In genomic region chr11:106762139-106762799, GRCm38 (mm10) we compare ENCODE assay signal across 8 mouse cellular contexts. TPM values are rescaled to one million over a fixed set of nuclear protein-coding genes. Genes with fewer than 3 reads are reported as not detected.
A peak's percentile ranks its signal among the peaks of the same experiment; 100 is the strongest.
DNase-seq lines count a peak whose midpoint lies in the region; ATAC-seq and TF ChIP-seq lines count a peak whose summit lies in the region.

No protein-coding gene starts in this region.

- H3K9ac ChIP-seq in embryonic facial prominence, embryonic 13.5 days = peak overlapping the region; percentile 32; the same call in 1 of the 2 replicates
- H3K9ac ChIP-seq in intestine, embryonic 16.5 days (ENCODE audit: low read depth, low read length) = no peak overlapping the region

- H3K9me3 ChIP-seq in embryonic facial prominence, embryonic 13.5 days = no peaks in the 10 kb centered on the region
- H3K9me3 ChIP-seq in intestine, embryonic 16.5 days (ENCODE audit: control insufficient read depth, low read length) = no peaks in the 10 kb centered on the region

- TF ChIP-seq CTCF in thymus, adult 2 months (IDR thresholded peaks at IDR 0.05; ENCODE audit: borderline replicate concordance, control insufficient read depth, extremely low read depth, insufficient read depth, low read length, poor library complexity) = no peak

- TF ChIP-seq POLR2A in thymus, adult 2 months (IDR thresholded peaks at IDR 0.05; ENCODE audit: control insufficient read depth, extremely low read depth, insufficient read depth, low read length, poor library complexity) = no peak

- DNase-seq in layer of hippocampus, adult 9-11 months = peak; percentile 65
- DNase-seq in layer of hippocampus, adult 18-20 months (ENCODE audit: low spot score in 2 of 2) = no peak
- peak; percentile 53 for DNase-seq in thymus, adult 2 months
- no peak for DNase-seq in layer of hippocampus, adult 9-10 months (ENCODE audit: low spot score)

- 0 out of 2 replicates have a peak, but pooled peaks have one; percentile 26 for ATAC-seq in embryonic facial prominence, embryonic 13.5 days (ENCODE audit: insufficient number of reproducible peaks, insufficient read depth, low FRiP score, low TSS enrichment, low read depth)
- peak; percentile 77 for ATAC-seq in intestine, embryonic 16.5 days
- ATAC-seq in erythroid progenitor cell, adult 5-6 weeks (replicated peaks; ENCODE audit: low FRiP score, poor library complexity, severe bottlenecking) = no peak

- H3K27me3 ChIP-seq in embryonic facial prominence, embryonic 13.5 days = no peaks in the 10 kb centered on the region
- no peaks in the 10 kb centered on the region for H3K27me3 ChIP-seq in intestine, embryonic 16.5 days (replicated peaks; ENCODE audit: control insufficient read depth, insufficient read depth, low read length)
- H3K27me3 ChIP-seq in thymus, adult 2 months (ENCODE audit: control insufficient read depth, insufficient read depth, low read length) = no peaks in the 10 kb centered on the region

- peaks cover 23% of the 10 kb centered on the region for H3K36me3 ChIP-seq in embryonic facial prominence, embryonic 13.5 days
- H3K36me3 ChIP-seq in intestine, embryonic 16.5 days (ENCODE audit: control insufficient read depth, insufficient read depth, low read length) = no peaks in the 10 kb centered on the region; the same call in 1 of the 2 replicates
- peaks cover 32% of the 10 kb centered on the region for H3K36me3 ChIP-seq in macrophage (ENCODE audit: inconsistent target)
- peaks cover 13% of the 10 kb centered on the region for H3K36me3 ChIP-seq in thymus, adult 2 months (ENCODE audit: control insufficient read depth, insufficient read depth, low read length)

- peaks cover 28% of the 10 kb centered on the region; the same call in 1 of the 2 replicates for H3K79me2 ChIP-seq in macrophage (ENCODE audit: inconsistent target)

- WGBS in embryonic facial prominence, embryonic 13.5 days = 18% methylated on average over 5 of the region's 5 CpGs
- WGBS in intestine, embryonic 16.5 days = 20% methylated on average over 5 of the region's 5 CpGs
- 7% methylated on average over 5 of the region's 5 CpGs for WGBS in macrophage (ENCODE audit: missing documents)
- WGBS in thymus, adult 2 months = 4% methylated on average over 5 of the region's 5 CpGs

- no peak overlapping the region for H3K4me3 ChIP-seq in embryonic facial prominence, embryonic 13.5 days
- H3K4me3 ChIP-seq in intestine, embryonic 16.5 days (ENCODE audit: low read length) = no peak overlapping the region
- no peak overlapping the region for H3K4me3 ChIP-seq in macrophage (ENCODE audit: inconsistent target)
- no peak overlapping the region for H3K4me3 ChIP-seq in thymus, adult 2 months (ENCODE audit: control insufficient read depth, insufficient read depth, low read length)

- H3K4me1 ChIP-seq in embryonic facial prominence, embryonic 13.5 days = peaks cover 20% of the 10 kb centered on the region
- H3K4me1 ChIP-seq in intestine, embryonic 16.5 days (ENCODE audit: control insufficient read depth, insufficient read depth, low read length) = peaks cover 11% of the 10 kb centered on the region
- H3K4me1 ChIP-seq in thymus, adult 2 months (replicated peaks; ENCODE audit: control insufficient read depth, insufficient read depth, low read length) = peaks cover 29% of the 10 kb centered on the region

- H3K4me2 ChIP-seq in embryonic facial prominence, embryonic 13.5 days = no peak overlapping the region; the same call in 1 of the 2 replicates
- H3K4me2 ChIP-seq in intestine, embryonic 16.5 days (ENCODE audit: low read depth, low read length) = no peak overlapping the region

- peak overlapping the region; percentile 77 for H3K27ac ChIP-seq in embryonic facial prominence, embryonic 13.5 days
- peak overlapping the region; percentile 53 for H3K27ac ChIP-seq in intestine, embryonic 16.5 days (ENCODE audit: low read length)
- peak overlapping the region; percentile 73 for H3K27ac ChIP-seq in macrophage
- H3K27ac ChIP-seq in thymus, adult 2 months (ENCODE audit: control insufficient read depth, insufficient read depth, low read length) = peak overlapping the region; percentile 41

RNA-seq across cellular contexts. Expression of gene Milr1, which starts 11.2 kb away (rescaled TPM):
- total RNA-seq in layer of hippocampus, adult 18-20 months (2021) = under 1 TPM in 1 of 2 experiments, not detected in 1; 0.20 TPM
- polyA plus RNA-seq in embryonic facial prominence, embryonic 13.5 days (2015; fragmentation: Nextera tagmentation; extraction: Ambion mirVana) = 1.9 and 2.3 TPM in 2 replicates
- 1.6 and 1.7 TPM in 2 replicates for polyA plus RNA-seq in intestine, embryonic 16.5 days (2015; fragmentation: Nextera tagmentation; extraction: Ambion mirVana)
- total RNA-seq in macrophage (2018; cell fraction: chromatin; rRNA removed) = 10 to 100 TPM; 11.4 to 83.2 (median 42.8) TPM
- 100 to 1,000 TPM in 13 of 26 experiments, 10 to 100 TPM in 13; 62.8 to 212 (median 131) TPM for total RNA-seq in macrophage (2018; cell fraction: cytosol; rRNA removed)
- 100 to 1,000 TPM in 2 of 26 experiments, 10 to 100 TPM in 24; 26.9 to 124 (median 69.1) TPM for total RNA-seq in macrophage (2018; cell fraction: nucleus; rRNA removed)
- 97.9 to 163 TPM (median 103 TPM) in 3 replicates for polyA plus RNA-seq in macrophage (2018)
- polyA plus RNA-seq in thymus, adult 2 months (2012; rRNA removed) = 2.8 and 3.6 TPM in 2 replicates
- 7.9 and 10.5 TPM in 2 replicates for total RNA-seq in erythroid progenitor cell, adult 5-6 weeks (2015; ENCODE audit: low replicate concordance)
- total RNA-seq in erythroid progenitor cell, adult 5-6 weeks (2017; ENCODE audit: low replicate concordance) = 9.1 and 13.4 TPM in 2 replicates

RNA-seq across cellular contexts. Expression of gene Pecam1, which starts 11.8 kb away (rescaled TPM):
- 10 to 100 TPM; 14.3 to 15.8 TPM for total RNA-seq in layer of hippocampus, adult 18-20 months (2021)
- 29.0 and 33.7 TPM in 2 replicates for polyA plus RNA-seq in embryonic facial prominence, embryonic 13.5 days (2015; fragmentation: Nextera tagmentation; extraction: Ambion mirVana)
- 48.2 and 48.6 TPM in 2 replicates for polyA plus RNA-seq in intestine, embryonic 16.5 days (2015; fragmentation: Nextera tagmentation; extraction: Ambion mirVana)
- 1 to 10 TPM in 25 of 26 experiments, under 1 TPM in 1; 0.84 to 9.0 (median 2.4) TPM for total RNA-seq in macrophage (2018; cell fraction: chromatin; rRNA removed)
- 1 to 10 TPM in 13 of 26 experiments, under 1 TPM in 13; 0.47 to 4.9 (median 1.2) TPM for total RNA-seq in macrophage (2018; cell fraction: cytosol; rRNA removed)
- total RNA-seq in macrophage (2018; cell fraction: nucleus; rRNA removed) = 1 to 10 TPM; 1.2 to 7.4 (median 3.1) TPM
- polyA plus RNA-seq in macrophage (2018) = 0.71 to 1.5 TPM (median 0.98 TPM) in 3 replicates
- polyA plus RNA-seq in thymus, adult 2 months (2012; rRNA removed) = 56.6 and 57.9 TPM in 2 replicates
- total RNA-seq in erythroid progenitor cell, adult 5-6 weeks (2015; ENCODE audit: low replicate concordance) = 7.1 and 16.6 TPM in 2 replicates
- 5.5 and 7.2 TPM in 2 replicates for total RNA-seq in erythroid progenitor cell, adult 5-6 weeks (2017; ENCODE audit: low replicate concordance)

RNA-seq across cellular contexts. Expression of gene Polg2, which starts 17.1 kb away (rescaled TPM):
- 1 to 10 TPM; 4.0 to 4.9 TPM for total RNA-seq in layer of hippocampus, adult 18-20 months (2021)
- polyA plus RNA-seq in embryonic facial prominence, embryonic 13.5 days (2015; fragmentation: Nextera tagmentation; extraction: Ambion mirVana) = 14.1 and 14.7 TPM in 2 replicates
- 12.6 and 13.7 TPM in 2 replicates for polyA plus RNA-seq in intestine, embryonic 16.5 days (2015; fragmentation: Nextera tagmentation; extraction: Ambion mirVana)
- 10 to 100 TPM in 16 of 26 experiments, 1 to 10 TPM in 10; 1.9 to 90.8 (median 16.4) TPM for total RNA-seq in macrophage (2018; cell fraction: chromatin; rRNA removed)
- total RNA-seq in macrophage (2018; cell fraction: cytosol; rRNA removed) = 1 to 10 TPM in 20 of 26 experiments, under 1 TPM in 6; 0.62 to 3.6 (median 1.8) TPM
- total RNA-seq in macrophage (2018; cell fraction: nucleus; rRNA removed) = 10 to 100 TPM in 12 of 26 experiments, 1 to 10 TPM in 14; 1.7 to 24.1 (median 9.8) TPM
- 1.2 to 4.5 TPM (median 1.9 TPM) in 3 replicates for polyA plus RNA-seq in macrophage (2018)
- polyA plus RNA-seq in thymus, adult 2 months (2012; rRNA removed) = 11.1 and 11.8 TPM in 2 replicates
- 3.2 and 4.6 TPM in 2 replicates for total RNA-seq in erythroid progenitor cell, adult 5-6 weeks (2015; ENCODE audit: low replicate concordance)
- total RNA-seq in erythroid progenitor cell, adult 5-6 weeks (2017; ENCODE audit: low replicate concordance) = 1.4 and 3.9 TPM in 2 replicates

RNA-seq across cellular contexts. Expression of gene Ddx5, which starts 26.7 kb away (rescaled TPM):
- 100 to 1,000 TPM; 768 to 775 TPM for total RNA-seq in layer of hippocampus, adult 18-20 months (2021)
- polyA plus RNA-seq in embryonic facial prominence, embryonic 13.5 days (2015; fragmentation: Nextera tagmentation; extraction: Ambion mirVana) = 345 and 370 TPM in 2 replicates
- 227 and 230 TPM in 2 replicates for polyA plus RNA-seq in intestine, embryonic 16.5 days (2015; fragmentation: Nextera tagmentation; extraction: Ambion mirVana)
- 1,000 to 10,000 TPM; 1,977 to 3,563 (median 2,658) TPM for total RNA-seq in macrophage (2018; cell fraction: chromatin; rRNA removed)
- total RNA-seq in macrophage (2018; cell fraction: cytosol; rRNA removed) = 100 to 1,000 TPM; 341 to 915 (median 562) TPM
- total RNA-seq in macrophage (2018; cell fraction: nucleus; rRNA removed) = 1,000 to 10,000 TPM; 1,291 to 2,429 (median 1,755) TPM
- 399 to 726 TPM (median 627 TPM) in 3 replicates for polyA plus RNA-seq in macrophage (2018)
- 722 and 855 TPM in 2 replicates for polyA plus RNA-seq in thymus, adult 2 months (2012; rRNA removed)
- total RNA-seq in erythroid progenitor cell, adult 5-6 weeks (2015; ENCODE audit: low replicate concordance) = 493 and 595 TPM in 2 replicates
- 692 and 836 TPM in 2 replicates for total RNA-seq in erythroid progenitor cell, adult 5-6 weeks (2017; ENCODE audit: low replicate concordance)

RNA-seq across cellular contexts. Expression of gene Cep95, which starts 26.8 kb away (rescaled TPM):
- total RNA-seq in layer of hippocampus, adult 18-20 months (2021) = 10 to 100 TPM; 10.3 to 10.7 TPM
- polyA plus RNA-seq in embryonic facial prominence, embryonic 13.5 days (2015; fragmentation: Nextera tagmentation; extraction: Ambion mirVana) = 28.2 and 30.5 TPM in 2 replicates
- 15.4 and 16.3 TPM in 2 replicates for polyA plus RNA-seq in intestine, embryonic 16.5 days (2015; fragmentation: Nextera tagmentation; extraction: Ambion mirVana)
- 100 to 1,000 TPM in 5 of 26 experiments, 10 to 100 TPM in 21; 11.3 to 128 (median 74.8) TPM for total RNA-seq in macrophage (2018; cell fraction: chromatin; rRNA removed)
- 10 to 100 TPM in 3 of 26 experiments, 1 to 10 TPM in 23; 1.9 to 11.0 (median 8.5) TPM for total RNA-seq in macrophage (2018; cell fraction: cytosol; rRNA removed)
- 10 to 100 TPM; 10.9 to 88.9 (median 37.9) TPM for total RNA-seq in macrophage (2018; cell fraction: nucleus; rRNA removed)
- polyA plus RNA-seq in macrophage (2018) = 6.7 to 17.1 TPM (median 14.3 TPM) in 3 replicates
- polyA plus RNA-seq in thymus, adult 2 months (2012; rRNA removed) = 9.0 and 10.4 TPM in 2 replicates
- 60.8 and 66.3 TPM in 2 replicates for total RNA-seq in erythroid progenitor cell, adult 5-6 weeks (2015; ENCODE audit: low replicate concordance)
- 39.8 and 61.5 TPM in 2 replicates for total RNA-seq in erythroid progenitor cell, adult 5-6 weeks (2017; ENCODE audit: low replicate concordance)

Comparison
In these comparisons a context has a peak if more than half of its experiments do, and no peak if none do; other contexts are left out.
1. DNase-seq: peak in layer of hippocampus, adult 9-11 months (single experiment) and thymus, adult 2 months (single experiment); none in layer of hippocampus, adult 18-20 months (0 of 2) and layer of hippocampus, adult 9-10 months (single experiment).
2. RNA of gene Milr1, which starts 11.2 kb away (polyA plus RNA-seq): 97.9 to 163 TPM in macrophage; 2.8 to 3.6 TPM in thymus, adult 2 months, 1.9 to 2.3 TPM in embryonic facial prominence, embryonic 13.5 days and 1.6 to 1.7 TPM in intestine, embryonic 16.5 days; every median in the first group is over 10 times any median in the second.
3. RNA of gene Pecam1, which starts 11.8 kb away (polyA plus RNA-seq): 56.6 to 57.9 TPM in thymus, adult 2 months, 48.2 to 48.6 TPM in intestine, embryonic 16.5 days and 29.0 to 33.7 TPM in embryonic facial prominence, embryonic 13.5 days; 0.71 to 1.5 TPM in macrophage; every median in the first group is over 10 times any median in the second.
4. Peak in every context shown above with its lines, with median percentiles within 50 percentile points of each other: H3K27ac ChIP-seq.